Mouse (Mus musculus): ENCODE results near the gene Elmod1. TPM values are rescaled to one million over a fixed set of nuclear protein-coding genes. Genes with fewer than 3 reads are reported as not detected.

Elmod1 gene
- polyA plus RNA-seq, 1 experiment from 2014 or later: 0.11 TPM

Other genes with a start within 250 kb of the Elmod1 start
- gene Slc35f2, start 203.8 kb downstream of the Elmod1 start, polyA plus RNA-seq (2015; fragmentation: Nextera tagmentation; extraction: Ambion mirVana): 0.39 and 1.2 TPM in 2 replicates
- gene Sln, start 125.1 kb downstream of the Elmod1 start, polyA plus RNA-seq (2015; fragmentation: Nextera tagmentation; extraction: Ambion mirVana): 122 and 142 TPM in 2 replicates
- gene Tnfaip8l3, start 93.1 kb upstream of the Elmod1 start, polyA plus RNA-seq (2015; fragmentation: Nextera tagmentation; extraction: Ambion mirVana): 0.32 and 0.53 TPM in 2 replicates